Mouse (Mus musculus): Measurements from ENCODE around the gene Fam98c. TPM values are rescaled to one million over a fixed set of nuclear protein-coding genes. Genes with fewer than 3 reads are reported as not detected.
A peak's percentile ranks its signal among the peaks of the same experiment; 100 is the strongest.
"Not testable (repeated sequence)": the region's sequence is repeated elsewhere in the genome, so short reads cannot be mapped to it uniquely, and the experiment has no call there.

Gene Fam98c
- polyA plus RNA-seq, 1 experiment from 2014 or later = 14.8 TPM

DNA sequence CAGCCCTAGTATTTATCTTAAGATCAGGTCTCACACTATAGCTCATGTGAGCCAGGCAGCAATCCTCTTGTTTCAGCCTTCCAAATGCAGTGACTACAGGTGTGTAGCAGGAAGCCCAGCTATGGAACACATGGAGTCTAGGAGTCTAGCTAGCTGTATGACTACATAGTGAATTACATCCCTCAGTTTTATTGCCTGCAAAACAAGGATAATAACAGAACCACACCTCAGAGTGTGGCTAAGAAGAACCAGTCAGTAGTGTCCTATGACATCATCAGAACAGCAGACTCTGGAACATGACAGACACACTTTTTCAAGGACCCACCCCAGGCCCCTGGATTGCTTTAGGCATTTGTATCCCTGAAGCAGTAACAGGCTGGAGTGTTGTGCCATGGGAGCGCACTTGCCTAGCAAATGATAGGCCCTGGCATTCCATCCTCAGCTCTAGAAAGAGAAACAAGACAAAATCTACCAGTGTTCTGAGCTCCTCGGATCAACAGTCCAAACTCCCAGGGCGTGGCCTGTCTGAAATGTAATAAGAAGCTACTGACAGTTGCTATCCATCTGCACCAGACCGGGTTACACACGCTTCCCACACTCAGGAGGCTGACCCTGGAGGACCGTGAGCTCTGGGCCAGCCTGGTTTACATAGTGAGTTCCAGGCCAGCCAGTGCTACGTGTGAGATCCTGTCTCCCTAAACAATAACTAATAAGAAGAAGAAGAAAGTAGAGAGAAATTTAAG lies 9.2 kb downstream of the Fam98c start:
- Histone ChIP-seq H3K36me3 (ENCODE audit: control insufficient read depth, insufficient read depth, low read length) (no peaks in the 10 kb centered on the region), H3K4me3 (ENCODE audit: low read depth, low read length) (no peak overlapping the region), H3K4me2 (replicated peaks; ENCODE audit: low read depth, low read length) (no peak overlapping the region), H3K9ac (ENCODE audit: low read depth, low read length) (no peak overlapping the region), H3K27me3 (ENCODE audit: control insufficient read depth, insufficient read depth, low read length) (no peaks in the 10 kb centered on the region), H3K27ac (ENCODE audit: low read depth, low read length) (no peak overlapping the region), H3K9me3 (ENCODE audit: control insufficient read depth, low read length) (no peaks in the 10 kb centered on the region), H3K4me1 (replicated peaks; ENCODE audit: control insufficient read depth, insufficient read depth, low read length) (no peaks in the 10 kb centered on the region)
- DNase-seq (ENCODE audit: low spot score) = no peak
- ATAC-seq (ENCODE audit: low FRiP score) = no peak
- WGBS = 84% methylated on average over 7 of the region's 7 CpGs

DNA sequence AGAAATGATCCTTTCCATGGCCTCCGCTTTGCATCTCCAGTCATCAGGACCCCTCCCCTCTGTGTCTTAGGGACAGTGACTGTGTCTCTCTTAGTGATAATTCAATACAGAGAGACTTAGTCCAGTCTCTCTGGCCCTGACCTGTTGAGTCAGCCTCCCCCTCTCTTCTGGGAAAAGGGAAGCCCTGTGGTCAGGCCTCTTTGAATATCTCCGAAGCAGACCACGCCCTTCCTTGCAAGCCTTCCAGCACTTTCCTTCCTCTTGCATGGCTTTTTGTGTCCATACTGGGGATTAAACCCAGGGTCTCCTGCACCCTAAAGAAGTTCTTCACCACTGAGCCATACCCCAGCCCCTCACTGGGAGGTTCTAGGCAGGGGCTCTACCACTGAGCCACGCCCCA lies 12.0 kb downstream of the Fam98c start:
- no peak for ATAC-seq (ENCODE audit: low FRiP score)
- no peak overlapping the region for H3K27ac ChIP-seq (ENCODE audit: low read depth, low read length)
- no peak overlapping the region for H3K4me2 ChIP-seq (replicated peaks; ENCODE audit: low read depth, low read length)
- H3K4me1 ChIP-seq (replicated peaks; ENCODE audit: control insufficient read depth, insufficient read depth, low read length) = no peaks in the 10 kb centered on the region
- H3K36me3 ChIP-seq (ENCODE audit: control insufficient read depth, insufficient read depth, low read length) = no peaks in the 10 kb centered on the region
- no peak for DNase-seq (ENCODE audit: low spot score)
- H3K4me3 ChIP-seq (ENCODE audit: low read depth, low read length) = no peak overlapping the region
- no peaks in the 10 kb centered on the region for H3K27me3 ChIP-seq (ENCODE audit: control insufficient read depth, insufficient read depth, low read length)
- H3K9ac ChIP-seq (ENCODE audit: low read depth, low read length) = no peak overlapping the region
- WGBS = 92% methylated on average over 4 of the region's 4 CpGs
- H3K9me3 ChIP-seq (ENCODE audit: control insufficient read depth, low read length) = no peaks in the 10 kb centered on the region

DNA sequence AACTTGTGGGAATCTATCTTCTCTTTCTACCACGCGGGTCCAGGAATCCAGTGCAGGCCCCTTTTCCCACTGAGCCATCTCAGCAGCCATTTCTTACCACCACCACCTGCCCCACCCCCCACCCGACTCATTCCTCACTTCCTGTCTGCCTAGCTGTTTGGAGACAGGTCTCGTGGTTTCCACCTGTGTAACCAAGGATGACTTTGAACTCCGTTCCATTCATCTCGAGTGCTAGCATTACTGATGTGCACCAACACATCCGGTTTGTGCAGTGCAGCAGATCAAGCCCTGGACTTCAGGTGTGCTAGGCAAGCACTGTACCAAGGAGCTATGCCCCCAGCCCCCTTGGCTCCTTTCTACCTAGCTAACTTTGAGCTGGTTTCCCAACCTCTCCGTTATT lies 14.6 kb downstream of the Fam98c start:
- Histone ChIP-seq H3K9me3 (ENCODE audit: control insufficient read depth, low read length) (no peaks in the 10 kb centered on the region), H3K9ac (ENCODE audit: low read depth, low read length) (no peak overlapping the region), H3K4me2 (replicated peaks; ENCODE audit: low read depth, low read length) (no peak overlapping the region), H3K4me3 (ENCODE audit: low read depth, low read length) (no peak overlapping the region), H3K27me3 (ENCODE audit: control insufficient read depth, insufficient read depth, low read length) (no peaks in the 10 kb centered on the region; the same call in 1 of the 2 replicates), H3K27ac (ENCODE audit: low read depth, low read length) (no peak overlapping the region), H3K36me3 (ENCODE audit: control insufficient read depth, insufficient read depth, low read length) (no peaks in the 10 kb centered on the region), H3K4me1 (replicated peaks; ENCODE audit: control insufficient read depth, insufficient read depth, low read length) (no peaks in the 10 kb centered on the region)
- ATAC-seq (ENCODE audit: low FRiP score) (no peak), DNase-seq (ENCODE audit: low spot score) (no peak)
- WGBS = 84% methylated on average over 8 of the region's 8 CpGs

GRCm38 (mm10) chr7:29139237-29139636 lies 16.8 kb downstream of the Fam98c start:
- not testable (repeated sequence) for DNase-seq (ENCODE audit: low spot score); ATAC-seq (ENCODE audit: low FRiP score)

GRCm38 (mm10) chr7:29137429-29137828 lies 18.6 kb downstream of the Fam98c start:
- no peak overlapping the region for H3K4me2 ChIP-seq (replicated peaks; ENCODE audit: low read depth, low read length)
- no peak for DNase-seq (ENCODE audit: low spot score)
- H3K9me3 ChIP-seq (ENCODE audit: control insufficient read depth, low read length) = no peaks in the 10 kb centered on the region
- H3K9ac ChIP-seq (ENCODE audit: low read depth, low read length) = no peak overlapping the region
- H3K4me1 ChIP-seq (replicated peaks; ENCODE audit: control insufficient read depth, insufficient read depth, low read length) = no peaks in the 10 kb centered on the region
- H3K27me3 ChIP-seq (ENCODE audit: control insufficient read depth, insufficient read depth, low read length) = peaks cover 5% of the 10 kb centered on the region
- 41% methylated on average over 16 of the region's 16 CpGs for WGBS
- H3K4me3 ChIP-seq (ENCODE audit: low read depth, low read length) = no peak overlapping the region
- no peak for ATAC-seq (ENCODE audit: low FRiP score)
- H3K27ac ChIP-seq (ENCODE audit: low read depth, low read length) = no peak overlapping the region
- H3K36me3 ChIP-seq (ENCODE audit: control insufficient read depth, insufficient read depth, low read length) = no peaks in the 10 kb centered on the region

More at GRCm38 (mm10) chr7:29139237-29139636, 16.8 kb downstream of the Fam98c start:
- H3K9ac ChIP-seq (ENCODE audit: low read depth, low read length); H3K27ac ChIP-seq (ENCODE audit: low read depth, low read length); H3K4me1 ChIP-seq (replicated peaks; ENCODE audit: control insufficient read depth, insufficient read depth, low read length); H3K4me2 ChIP-seq (replicated peaks; ENCODE audit: low read depth, low read length); H3K4me3 ChIP-seq (ENCODE audit: low read depth, low read length); H3K36me3 ChIP-seq (ENCODE audit: control insufficient read depth, insufficient read depth, low read length); H3K9me3 ChIP-seq (ENCODE audit: control insufficient read depth, low read length); H3K27me3 ChIP-seq (ENCODE audit: control insufficient read depth, insufficient read depth, low read length): not testable (repeated sequence)
- 89% methylated on average over 3 of the region's 4 CpGs for WGBS

DNA sequence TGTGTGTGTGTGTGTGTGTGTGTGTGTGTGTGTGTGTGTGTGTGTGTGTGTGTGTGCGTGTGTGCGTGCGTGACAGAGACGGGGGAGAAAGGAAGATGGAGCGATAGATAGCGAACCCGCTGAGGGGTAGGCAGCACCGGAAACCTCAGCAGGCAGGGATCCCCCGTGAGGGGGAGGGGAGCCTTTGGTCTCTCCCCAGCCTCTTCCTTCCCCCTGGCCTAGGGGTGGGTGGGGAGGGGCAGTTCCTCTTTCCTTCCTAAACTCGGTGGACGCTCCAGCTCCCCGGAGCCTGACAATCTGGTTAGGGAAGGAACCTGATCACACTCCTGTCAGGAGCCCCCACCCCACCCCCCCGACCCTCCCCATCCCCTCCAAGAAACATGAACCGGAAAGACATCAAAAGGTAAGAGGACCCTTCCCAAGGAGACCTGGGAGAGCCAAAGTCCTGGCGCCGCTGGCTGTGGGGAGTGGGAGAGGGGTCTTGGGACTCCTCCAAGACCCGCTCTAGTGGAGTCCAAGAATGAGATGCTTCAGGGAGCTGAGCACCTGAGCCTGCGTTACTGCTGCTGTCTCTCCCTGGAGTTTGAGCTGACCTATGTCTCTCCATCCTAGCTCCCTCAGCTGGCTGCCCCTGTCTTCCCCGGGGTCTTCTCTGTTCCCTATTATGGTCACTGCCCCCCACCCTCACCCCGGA lies 21.2 kb downstream of the Fam98c start, which contains the start of gene Rasgrp4:
TSS of gene Rasgrp4 (plus strand) at position 159 of the 694 bp plus-strand sequence.
- H3K9me3 ChIP-seq (ENCODE audit: control insufficient read depth, low read length) = no peaks in the 10 kb centered on the region
- H3K27ac ChIP-seq (ENCODE audit: low read depth, low read length) = no peak within 1 kb of the TSS
- DNase-seq (ENCODE audit: low spot score) (peak; percentile 37), ATAC-seq (ENCODE audit: low FRiP score) (no peak)
- H3K27me3 ChIP-seq (ENCODE audit: control insufficient read depth, insufficient read depth, low read length) = peaks cover 5% of the 10 kb centered on the region
- H3K36me3 ChIP-seq (ENCODE audit: control insufficient read depth, insufficient read depth, low read length) = no peaks in the 10 kb centered on the region
- 0 out of 2 replicates have a peak within 1 kb of the TSS, but pooled peaks have one; percentile 12 for H3K4me3 ChIP-seq (ENCODE audit: low read depth, low read length)
- under 1% methylated on average over 15 of the region's 20 CpGs for WGBS
- no peak within 1 kb of the TSS for H3K9ac ChIP-seq (ENCODE audit: low read depth, low read length)
- peak within 1 kb of the TSS; percentile 44 for H3K4me2 ChIP-seq (replicated peaks; ENCODE audit: low read depth, low read length)
- no peaks in the 10 kb centered on the region for H3K4me1 ChIP-seq (replicated peaks; ENCODE audit: control insufficient read depth, insufficient read depth, low read length)

GRCm38 (mm10) chr7:29134230-29134629 lies 21.8 kb downstream of the Fam98c start:
- H3K27ac ChIP-seq (ENCODE audit: low read depth, low read length) = no peak overlapping the region
- H3K9me3 ChIP-seq (ENCODE audit: control insufficient read depth, low read length) = no peaks in the 10 kb centered on the region
- WGBS = 3% methylated on average over 3 of the region's 4 CpGs
- no peak overlapping the region for H3K9ac ChIP-seq (ENCODE audit: low read depth, low read length)
- no peak for DNase-seq (ENCODE audit: low spot score)
- H3K27me3 ChIP-seq (ENCODE audit: control insufficient read depth, insufficient read depth, low read length) = peaks cover 5% of the 10 kb centered on the region
- no peak for ATAC-seq (ENCODE audit: low FRiP score)
- H3K4me3 ChIP-seq (ENCODE audit: low read depth, low read length) = no peak overlapping the region
- H3K4me1 ChIP-seq (replicated peaks; ENCODE audit: control insufficient read depth, insufficient read depth, low read length) = no peaks in the 10 kb centered on the region
- peak overlapping the region; percentile 44 for H3K4me2 ChIP-seq (replicated peaks; ENCODE audit: low read depth, low read length)
- no peaks in the 10 kb centered on the region for H3K36me3 ChIP-seq (ENCODE audit: control insufficient read depth, insufficient read depth, low read length)

DNA sequence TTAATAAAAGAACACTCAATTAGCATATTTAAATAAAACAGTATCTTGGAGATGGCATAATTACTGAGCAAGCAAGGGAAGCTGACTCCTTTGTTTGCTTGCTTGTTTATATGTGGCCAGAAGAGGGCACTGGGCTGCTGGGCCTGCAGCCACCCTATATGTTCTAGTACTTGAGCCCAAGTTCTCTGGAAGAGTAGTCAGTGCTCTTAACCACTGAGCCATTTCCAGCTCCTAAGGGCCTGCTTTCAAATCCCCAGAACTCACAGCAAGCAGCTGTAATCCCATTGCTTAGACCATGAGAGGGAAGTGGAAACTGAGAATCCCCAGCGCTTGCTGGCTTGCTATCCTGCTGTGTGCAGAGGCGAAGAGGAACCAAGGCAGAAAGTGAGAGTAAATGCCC lies 27.3 kb downstream of the Fam98c start:
- 61% methylated on average over 2 of the region's 2 CpGs for whole genome bisulfite sequencing
- H3K36me3 ChIP-seq (ENCODE audit: control insufficient read depth, insufficient read depth, low read length) = no peaks in the 10 kb centered on the region
- ATAC-seq (ENCODE audit: low FRiP score) = no peak
- no peak overlapping the region for H3K27ac ChIP-seq (ENCODE audit: low read depth, low read length)
- no peaks in the 10 kb centered on the region for H3K27me3 ChIP-seq (ENCODE audit: control insufficient read depth, insufficient read depth, low read length)
- no peak overlapping the region for H3K4me3 ChIP-seq (ENCODE audit: low read depth, low read length)
- H3K9ac ChIP-seq (ENCODE audit: low read depth, low read length) = no peak overlapping the region
- DNase-seq (ENCODE audit: low spot score) = no peak
- no peaks in the 10 kb centered on the region for H3K9me3 ChIP-seq (ENCODE audit: control insufficient read depth, low read length)
- no peak overlapping the region for H3K4me2 ChIP-seq (replicated peaks; ENCODE audit: low read depth, low read length)
- peaks cover 2% of the 10 kb centered on the region; the same call in 1 of the 2 replicates for H3K4me1 ChIP-seq (replicated peaks; ENCODE audit: control insufficient read depth, insufficient read depth, low read length)
